Mouse (Mus musculus) inflammation-experienced regulatory T-cells, adult 6 months (primary cell): ENCODE measurements around the gene Ccdc30. TPM values are rescaled to one million over a fixed set of nuclear protein-coding genes. Genes with fewer than 3 reads are reported as not detected.
A peak's percentile ranks its signal among the peaks of the same experiment; 100 is the strongest.

Source experiments
- ATAC-seq: one replicate; pipeline ENCODE4 v1.8.0; 2017
- polyA plus RNA-seq, 3 experiments: library from polyadenylated mRNA; unstranded; fragments of 100-300 nt; shearing (Covaris generic); gene quantifications; one replicate each; pipeline ENCODE4 v1.2.1; 2017

Ccdc30 gene
- 1 to 10 TPM in 2 of 3 experiments, under 1 TPM in 1; 0.53 to 3.8 (median 3.5) TPM for polyA plus RNA-seq

DNA sequence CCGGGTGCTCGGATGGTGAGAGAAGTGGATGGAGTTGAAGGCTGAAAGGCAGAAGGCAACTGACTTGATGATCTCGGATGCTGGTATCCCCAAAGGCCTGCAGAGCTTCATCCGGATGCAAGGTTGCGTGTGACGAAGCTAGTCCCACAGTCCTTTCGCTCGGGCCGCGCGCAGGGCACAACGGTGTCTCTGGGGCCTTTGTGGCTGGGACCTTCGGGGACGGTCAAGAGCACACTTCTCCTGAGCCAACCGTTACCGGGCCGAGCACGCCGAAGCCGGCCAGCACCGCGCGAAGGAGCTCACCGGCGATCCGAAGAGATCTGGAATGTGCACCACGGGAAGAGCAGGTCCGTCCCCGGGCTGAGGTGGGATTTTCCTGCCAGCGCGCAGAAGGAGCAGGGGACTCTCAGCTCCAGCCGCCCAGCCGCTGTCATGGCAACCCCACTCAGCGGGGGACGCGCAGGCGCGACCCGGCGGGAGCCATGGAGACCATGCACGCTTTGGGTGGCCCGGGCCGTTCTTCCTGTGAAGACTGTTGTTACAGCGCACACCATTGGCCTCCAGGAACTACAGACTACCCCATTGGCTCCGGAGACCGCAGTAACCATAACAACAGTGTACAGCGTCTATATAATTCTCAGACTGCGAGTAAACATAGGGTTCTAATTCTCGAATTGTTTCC lies at the start of gene Ccdc30:
Gene Ccdc30, minus strand, starts transcription at position 450 of the 682 bp plus-strand sequence.
- peak; percentile 100 for ATAC-seq

DNA sequence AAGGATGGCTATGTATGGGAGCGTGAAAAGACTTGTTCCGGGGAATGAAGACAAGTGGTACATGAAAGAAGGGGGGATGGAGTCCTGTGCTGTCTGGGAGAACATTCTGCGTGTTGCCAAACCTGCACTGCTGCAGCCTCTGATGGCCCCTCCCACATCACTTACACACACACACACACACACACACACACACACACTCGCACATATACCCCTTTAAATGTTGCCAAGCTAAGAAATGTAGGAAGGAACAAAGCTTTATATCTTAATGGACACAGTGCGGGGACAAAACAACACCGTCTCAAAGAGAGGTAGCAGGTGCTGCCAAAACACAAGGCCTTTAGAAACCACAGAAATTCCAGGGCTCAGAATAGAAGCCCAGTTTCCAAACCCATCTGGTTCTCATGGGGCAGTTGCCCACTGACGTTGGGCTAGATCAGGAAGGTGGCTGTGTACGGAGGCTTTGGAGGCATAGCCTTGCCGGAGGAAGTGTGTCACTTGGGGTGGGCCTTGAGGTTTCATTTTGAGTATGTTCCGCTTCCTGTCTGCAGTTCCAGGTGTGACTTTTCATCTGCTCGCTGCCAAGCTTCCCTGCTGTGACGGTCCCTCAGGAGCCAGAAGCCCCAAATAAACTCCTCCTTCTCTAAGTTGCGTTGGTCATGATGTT lies 48.6 kb upstream of the Ccdc30 start:
- peak; percentile 99 for ATAC-seq

- no peak for ATAC-seq
Observed at GRCm38 (mm10) chr4:119462858-119463755, 47.8 kb upstream of the Ccdc30 start.

GRCm38 (mm10) chr4:119462457-119462856 lies 47.1 kb upstream of the Ccdc30 start:
- no peak for ATAC-seq

GRCm38 (mm10) chr4:119460728-119461141 lies 45.4 kb upstream of the Ccdc30 start:
- ATAC-seq, result no peak

GRCm38 (mm10) chr4:119460296-119460695 lies 45.0 kb upstream of the Ccdc30 start:
- no peak for ATAC-seq

- ATAC-seq, result no peak
Observed at GRCm38 (mm10) chr4:119453533-119453932, 38.2 kb upstream of the Ccdc30 start.

DNA sequence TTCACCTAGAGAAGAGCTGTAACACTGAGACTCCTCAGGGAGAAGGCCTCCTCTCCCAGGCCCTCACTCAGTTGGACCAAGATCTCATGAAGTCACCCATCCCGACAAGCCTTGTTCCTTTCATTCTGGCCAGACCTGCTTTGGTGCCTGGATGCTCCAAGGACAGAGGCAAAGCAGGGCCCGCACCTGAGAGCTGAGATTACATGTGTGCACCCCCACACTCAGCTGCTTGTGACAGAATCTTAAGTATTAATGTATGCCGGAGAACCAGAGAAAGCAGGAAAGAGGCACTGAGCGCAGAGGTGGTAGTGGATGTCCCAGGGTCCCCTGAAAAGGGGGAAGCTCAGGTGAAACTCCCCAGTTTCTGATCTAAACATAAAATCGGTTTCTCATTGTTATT lies 37.8 kb upstream of the Ccdc30 start:
- no peak for ATAC-seq

DNA sequence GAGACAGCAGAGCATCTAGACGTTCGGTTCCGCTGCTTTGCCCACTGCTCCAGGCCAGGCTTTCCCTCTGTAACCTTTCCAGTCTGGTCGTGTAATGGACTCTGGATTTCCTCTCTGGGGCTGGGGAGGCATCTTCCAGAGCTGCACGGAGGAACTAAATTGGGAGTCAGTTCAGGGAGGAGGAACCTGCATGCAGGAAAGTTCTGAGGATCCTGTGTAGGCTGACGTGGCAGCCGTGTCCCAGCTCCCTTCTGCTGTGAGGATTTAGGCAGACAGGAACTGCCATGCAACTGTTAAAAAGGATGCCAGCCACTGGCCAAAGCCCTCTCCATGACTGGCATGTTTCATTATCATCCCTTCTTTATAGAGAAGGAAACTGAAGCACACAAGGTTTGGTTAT lies 35.1 kb upstream of the Ccdc30 start:
- no peak for ATAC-seq

DNA sequence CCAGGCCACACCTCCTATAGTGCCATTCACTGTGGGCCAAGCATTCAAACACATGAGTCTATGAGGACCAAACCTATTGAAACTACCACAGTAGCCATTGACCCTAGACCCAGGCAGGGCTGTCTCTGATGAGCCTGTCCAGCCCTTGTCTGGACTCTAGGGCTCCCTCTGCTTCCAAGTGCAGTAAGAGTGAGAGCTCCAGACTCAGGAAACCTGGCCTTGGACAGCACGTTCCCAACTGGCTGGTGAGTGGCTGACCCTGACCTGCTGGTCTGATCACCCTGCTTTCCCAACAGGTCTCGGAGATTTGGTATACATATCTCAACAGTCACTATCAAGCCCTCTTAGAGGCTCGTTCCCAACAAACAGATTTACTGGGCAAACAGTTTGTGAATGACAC lies 32.5 kb upstream of the Ccdc30 start:
- ATAC-seq, result no peak

DNA sequence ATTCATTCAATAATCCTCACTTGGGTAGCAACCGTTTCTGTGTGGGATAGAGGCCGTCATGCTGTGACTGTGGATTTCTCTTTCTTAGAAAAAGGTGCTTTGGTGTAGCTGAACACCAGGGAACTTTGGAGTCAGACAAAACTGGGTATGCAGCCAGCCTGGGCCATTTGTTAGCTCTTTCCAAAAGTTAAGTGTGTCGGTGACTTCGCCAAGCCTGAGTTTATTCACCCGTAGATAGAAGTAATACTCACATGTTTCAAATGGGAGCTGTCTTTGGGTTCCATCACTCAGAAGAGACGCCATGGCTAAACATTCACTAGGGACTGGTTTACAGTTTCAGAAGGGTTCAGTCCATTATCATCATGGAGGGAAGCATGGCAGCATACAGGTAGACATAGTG lies 31.9 kb upstream of the Ccdc30 start:
- ATAC-seq, result no peak

- no peak for ATAC-seq
Observed at GRCm38 (mm10) chr4:119442539-119442938, 27.2 kb upstream of the Ccdc30 start.

- ATAC-seq, result no peak
Observed at GRCm38 (mm10) chr4:119441836-119442235, 26.5 kb upstream of the Ccdc30 start.

GRCm38 (mm10) chr4:119437936-119438335 lies 22.6 kb upstream of the Ccdc30 start:
- ATAC-seq, result no peak

DNA sequence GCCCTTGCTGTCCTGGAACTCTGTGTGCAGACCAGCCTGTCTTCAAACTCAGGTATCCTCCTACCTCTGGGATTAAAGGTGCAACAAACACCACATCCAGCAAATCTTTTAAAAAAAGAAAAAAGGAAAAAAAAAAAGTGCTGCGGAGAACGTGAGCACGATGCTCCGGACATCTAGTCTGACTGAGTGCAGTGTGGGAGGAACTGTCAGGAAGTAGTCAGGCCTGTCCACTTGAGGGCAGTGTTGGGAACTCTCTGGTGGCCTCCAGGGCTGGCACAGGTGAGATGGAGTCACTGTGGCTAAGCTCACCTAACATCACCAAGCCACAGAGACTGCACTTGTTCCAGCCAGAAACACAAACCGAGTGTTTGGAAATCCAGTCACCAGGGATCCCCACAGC lies 15.4 kb upstream of the Ccdc30 start:
- ATAC-seq, result peak; percentile 76

DNA sequence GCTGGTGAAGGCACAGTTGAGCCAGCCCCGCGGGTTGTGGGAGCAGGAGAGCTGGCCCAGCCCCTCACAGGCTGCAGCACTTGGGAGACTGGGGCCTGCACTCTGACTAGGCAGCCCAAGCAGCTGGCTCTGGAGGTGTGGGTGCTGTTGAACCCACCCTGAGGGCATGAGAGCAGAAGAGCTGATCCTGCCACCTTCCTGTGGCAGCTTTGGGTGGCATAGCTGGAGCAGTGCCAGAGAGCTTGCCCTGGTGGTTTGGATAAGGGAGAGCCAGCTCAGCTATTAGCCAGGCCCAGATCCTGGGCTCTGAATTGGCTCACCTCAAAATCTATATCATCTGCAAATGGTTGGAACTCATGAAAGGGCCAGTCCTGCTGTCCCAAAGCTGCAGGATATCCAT lies 12.4 kb upstream of the Ccdc30 start:
- no peak for ATAC-seq

DNA sequence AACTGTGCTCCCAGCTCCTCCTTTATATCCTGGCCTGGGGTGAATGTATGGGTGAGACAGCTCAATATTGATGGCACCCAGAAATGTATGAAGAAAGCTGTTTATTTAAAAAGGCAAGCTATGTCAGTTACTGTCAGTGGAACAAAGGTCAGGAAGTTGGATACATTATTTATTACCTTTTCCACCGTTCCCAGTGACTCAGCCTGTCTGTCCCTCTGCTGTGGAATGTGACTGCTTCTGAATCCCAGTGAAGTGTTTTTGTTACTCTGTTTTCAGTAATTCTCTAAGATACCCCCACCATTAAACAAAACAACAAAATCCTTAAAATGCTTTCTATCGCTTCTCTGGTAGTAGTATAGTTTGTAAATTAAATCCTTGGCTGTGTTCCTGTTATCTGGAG lies 10.3 kb upstream of the Ccdc30 start:
- ATAC-seq, result no peak

- no peak for ATAC-seq
Observed at GRCm38 (mm10) chr4:119425077-119425476, 9.8 kb upstream of the Ccdc30 start.

DNA sequence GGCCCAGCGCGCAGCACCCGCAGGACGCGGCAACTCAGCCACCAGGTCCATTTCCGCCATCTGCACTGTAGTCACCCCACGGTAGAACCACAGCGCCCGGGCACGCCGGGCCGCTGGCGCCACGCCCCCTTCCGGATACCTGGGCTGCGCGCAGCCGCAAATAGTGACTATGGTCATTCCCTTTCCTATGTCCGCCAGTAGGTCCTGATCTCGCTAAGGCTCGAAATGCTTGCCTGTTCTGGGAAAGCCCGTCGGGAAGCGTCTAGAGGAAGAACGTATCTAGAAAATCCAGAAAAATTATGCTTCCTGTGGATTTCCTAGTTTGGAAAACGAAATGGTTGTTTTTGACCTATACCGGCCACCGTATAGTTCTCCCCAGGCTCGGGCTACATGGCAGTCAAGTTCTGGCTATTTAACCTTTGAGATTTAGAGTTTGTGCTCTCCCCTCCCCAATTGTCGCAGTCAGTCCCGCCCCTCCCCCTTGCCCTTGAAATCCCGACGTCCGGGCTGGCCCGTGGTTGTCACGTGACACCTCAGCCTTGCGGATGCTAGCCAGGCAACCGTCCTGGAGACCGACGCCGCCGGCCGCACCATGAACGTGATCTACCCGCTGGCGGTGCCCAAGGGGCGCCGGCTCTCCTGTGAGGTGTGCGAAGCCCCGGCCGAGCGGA lies 7.1 kb upstream of the Ccdc30 start, which contains the start of the genes Ppcs and Zmynd12:
Gene Ppcs, minus strand, starts transcription at position 127 of the 671 bp plus-strand sequence.
Gene Zmynd12, plus strand, starts transcription at position 521 of the 671 bp plus-strand sequence.
- ATAC-seq, result peak; percentile 93

GRCm38 (mm10) chr4:119421921-119422293 lies 6.6 kb upstream of the Ccdc30 start:
- ATAC-seq, result peak; percentile 49

DNA sequence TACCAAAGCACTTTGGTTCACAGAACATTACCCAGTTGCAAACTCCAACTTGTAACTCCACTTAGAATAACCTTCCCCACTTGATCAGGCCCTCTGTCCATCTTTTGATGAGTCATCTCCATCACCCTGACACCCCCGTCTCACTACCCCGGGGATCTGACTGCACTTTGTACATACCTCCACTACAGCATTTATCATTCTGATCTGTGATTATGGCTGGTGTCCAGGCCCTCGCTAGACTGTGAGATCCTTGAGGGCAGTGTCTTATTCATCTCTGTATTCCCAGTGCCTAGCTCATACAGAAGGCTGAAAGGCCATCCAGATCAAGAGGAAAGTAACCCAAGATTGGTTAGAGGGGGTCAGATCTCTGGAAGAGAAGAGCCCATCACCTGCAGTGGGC lies 5.9 kb upstream of the Ccdc30 start:
- no peak for ATAC-seq

DNA sequence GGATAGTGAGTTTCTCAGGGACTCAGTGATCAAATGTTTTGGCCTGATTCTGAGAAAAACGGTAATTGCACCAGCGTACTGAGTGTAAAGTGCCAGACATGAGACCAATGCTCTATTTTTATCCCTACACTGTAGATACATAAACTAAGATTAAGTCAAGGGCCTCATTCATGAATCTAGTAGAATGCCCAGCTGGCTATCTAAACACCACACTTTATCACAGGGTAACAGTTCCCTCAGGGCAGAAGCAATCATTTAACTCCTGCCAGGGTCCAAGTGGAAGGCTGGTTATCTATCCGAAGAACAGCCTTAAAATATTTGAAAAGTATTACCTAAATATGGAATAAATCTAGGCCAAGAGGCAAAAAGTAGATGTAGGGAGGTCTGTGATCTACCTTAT lies 2.6 kb upstream of the Ccdc30 start:
- no peak for ATAC-seq

DNA sequence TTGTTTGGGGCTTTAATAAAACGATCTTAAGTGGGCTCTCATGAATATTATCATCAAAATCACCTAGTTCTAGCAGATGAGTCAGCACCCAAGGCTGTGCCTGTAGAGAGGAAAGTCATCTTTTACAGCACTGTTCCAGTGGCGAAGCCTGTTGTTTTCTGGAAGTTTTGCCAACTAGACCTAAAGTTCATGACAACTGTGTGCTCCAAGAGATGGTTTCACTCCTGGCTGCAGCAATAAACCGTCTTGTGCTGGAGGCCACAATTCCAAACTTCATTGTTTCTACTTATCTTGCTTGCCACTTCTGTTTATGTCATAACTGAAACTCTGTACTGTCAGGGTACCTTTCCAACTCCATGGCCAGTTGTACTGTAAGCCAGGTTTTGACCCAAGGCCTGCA lies 1.9 kb upstream of the Ccdc30 start:
- no peak for ATAC-seq
